Mouse (Mus musculus) heart, postnatal 0 days (tissue): Measurements from ENCODE around the gene Ikzf4.

Source experiments
- CTCF ChIP-seq: IDR thresholded peaks from 2 replicates; pipeline ENCODE4 v1.5.1; 2016; ENCODE audit warnings: antibody characterized with exemption, control low read depth, low read depth
- EP300 ChIP-seq: IDR thresholded peaks from 2 replicates; pipeline ENCODE4 v1.6.1; 2016; ENCODE audit warnings: antibody characterized with exemption, low read depth

GRCm38 (mm10) chr10:128613154-128613440 lies 32.7 kb downstream of the Ikzf4 start:
- TF ChIP-seq CTCF (no peak), EP300 (no peak)
